Mouse (Mus musculus): ENCODE results near the gene Atp6ap1l. TPM values are rescaled to one million over a fixed set of nuclear protein-coding genes. Genes with fewer than 3 reads are reported as not detected.
"Not testable (repeated sequence)": the region's sequence is repeated elsewhere in the genome, so short reads cannot be mapped to it uniquely, and the experiment has no call there.

Gene Atp6ap1l
- polyA plus RNA-seq, 1 experiment from 2014 or later: 0.13 TPM

DNA sequence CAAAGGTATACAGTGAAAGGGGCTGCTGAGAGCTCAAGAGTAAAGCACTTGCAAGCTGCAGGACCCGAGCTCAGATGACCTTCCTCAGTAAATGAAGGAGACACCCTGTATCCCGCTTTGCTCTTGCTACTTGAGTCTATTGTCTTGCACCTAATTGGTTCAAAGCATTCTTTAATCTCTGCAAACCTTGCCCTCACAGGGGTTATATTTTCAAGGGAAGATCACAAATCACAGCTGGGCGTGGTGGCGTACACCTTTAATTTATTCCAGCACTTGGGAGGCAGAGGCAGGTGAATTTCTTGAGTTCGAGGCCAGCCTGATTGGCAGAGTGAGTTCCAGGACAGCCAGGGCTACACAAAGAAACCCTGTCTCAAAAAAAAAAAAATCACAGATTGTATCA, 20.0 kb upstream of the Atp6ap1l start:
- H3K4me3 ChIP-seq (ENCODE audit: low read depth, low read length): no peak overlapping the region
- no peak overlapping the region for H3K9ac ChIP-seq (ENCODE audit: low read depth, low read length)
- H3K4me2 ChIP-seq (ENCODE audit: low read depth, low read length): no peak overlapping the region
- ATAC-seq (ENCODE audit: low read depth): no peak
- WGBS (ENCODE audit: insufficient replicate concordance): 74% methylated on average over 5 of the region's 5 CpGs
- no peaks in the 10 kb centered on the region for H3K9me3 ChIP-seq (replicated peaks; ENCODE audit: control insufficient read depth, low read length)
- H3K4me1 ChIP-seq (ENCODE audit: control insufficient read depth, low read depth, low read length): peaks cover 14% of the 10 kb centered on the region
- H3K27ac ChIP-seq (ENCODE audit: low read length): no peak overlapping the region
- H3K27me3 ChIP-seq (ENCODE audit: control insufficient read depth, insufficient read depth, low read depth, low read length): no peaks in the 10 kb centered on the region
- H3K36me3 ChIP-seq (ENCODE audit: control insufficient read depth, insufficient read depth): peaks cover 19% of the 10 kb centered on the region

DNA sequence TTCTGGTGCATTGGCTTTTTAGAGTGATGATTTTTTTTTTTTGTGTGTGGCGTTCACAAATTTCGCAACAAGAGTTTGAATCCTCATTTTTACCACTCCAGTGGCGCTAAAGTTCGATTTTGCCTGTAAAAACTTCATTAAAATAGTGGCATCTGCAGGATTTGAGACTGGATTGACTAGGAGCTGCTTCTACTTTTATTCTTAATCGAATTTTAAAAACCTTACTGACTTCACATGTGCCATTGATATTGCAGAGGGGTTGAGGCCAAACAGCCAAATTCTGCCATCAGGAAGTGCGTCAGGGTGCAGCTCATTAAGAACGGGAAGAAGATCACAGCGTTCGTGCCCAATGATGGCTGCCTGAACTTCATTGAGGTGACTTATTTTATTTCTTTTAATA, 18.9 kb upstream of the Atp6ap1l start:
- Histone ChIP-seq H3K36me3 (ENCODE audit: control insufficient read depth, insufficient read depth) (peaks cover 19% of the 10 kb centered on the region), H3K9ac (ENCODE audit: low read depth, low read length) (peak overlapping the region; percentile 95), H3K9me3 (replicated peaks; ENCODE audit: control insufficient read depth, low read length) (no peaks in the 10 kb centered on the region), H3K27ac (ENCODE audit: low read length) (peak overlapping the region; percentile 85), H3K4me2 (ENCODE audit: low read depth, low read length) (peak overlapping the region; percentile 75), H3K27me3 (ENCODE audit: control insufficient read depth, insufficient read depth, low read depth, low read length) (no peaks in the 10 kb centered on the region), H3K4me1 (ENCODE audit: control insufficient read depth, low read depth, low read length) (peaks cover 14% of the 10 kb centered on the region), H3K4me3 (ENCODE audit: low read depth, low read length) (peak overlapping the region; percentile 97)
- WGBS (ENCODE audit: insufficient replicate concordance): 16% methylated on average over 9 of the region's 9 CpGs
- no peak for ATAC-seq (ENCODE audit: low read depth)

DNA sequence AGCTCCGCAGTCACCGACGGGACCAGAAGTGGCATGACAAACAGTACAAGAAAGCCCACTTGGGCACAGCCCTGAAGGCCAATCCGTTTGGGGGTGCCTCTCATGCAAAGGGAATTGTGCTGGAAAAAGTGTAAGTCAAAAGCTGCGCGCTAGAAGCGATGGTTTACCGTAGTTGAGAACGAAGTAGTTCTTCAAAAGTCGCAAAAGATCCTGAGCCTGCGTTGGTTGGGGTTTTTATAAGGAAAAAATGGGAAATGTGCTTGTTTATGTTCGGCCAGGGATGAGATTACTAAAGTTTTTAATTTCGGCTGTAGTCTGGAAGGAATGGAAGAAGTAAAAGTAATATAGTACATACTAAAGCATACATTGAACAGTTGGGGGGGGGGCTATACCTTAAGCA, 18.5 kb upstream of the Atp6ap1l start:
- not testable (repeated sequence) for H3K9me3 ChIP-seq (replicated peaks; ENCODE audit: control insufficient read depth, low read length); ATAC-seq (ENCODE audit: low read depth); H3K27me3 ChIP-seq (ENCODE audit: control insufficient read depth, insufficient read depth, low read depth, low read length)
- peak overlapping the region; percentile 75 for H3K4me2 ChIP-seq (ENCODE audit: low read depth, low read length)
- H3K36me3 ChIP-seq (ENCODE audit: control insufficient read depth, insufficient read depth): peaks cover 19% of the 10 kb centered on the region
- H3K4me3 ChIP-seq (ENCODE audit: low read depth, low read length): peak overlapping the region; percentile 97
- H3K4me1 ChIP-seq (ENCODE audit: control insufficient read depth, low read depth, low read length): peaks cover 14% of the 10 kb centered on the region
- H3K9ac ChIP-seq (ENCODE audit: low read depth, low read length): peak overlapping the region; percentile 95
- peak overlapping the region; percentile 85 for H3K27ac ChIP-seq (ENCODE audit: low read length)
- WGBS (ENCODE audit: insufficient replicate concordance): under 1% methylated on average over 13 of the region's 13 CpGs

DNA sequence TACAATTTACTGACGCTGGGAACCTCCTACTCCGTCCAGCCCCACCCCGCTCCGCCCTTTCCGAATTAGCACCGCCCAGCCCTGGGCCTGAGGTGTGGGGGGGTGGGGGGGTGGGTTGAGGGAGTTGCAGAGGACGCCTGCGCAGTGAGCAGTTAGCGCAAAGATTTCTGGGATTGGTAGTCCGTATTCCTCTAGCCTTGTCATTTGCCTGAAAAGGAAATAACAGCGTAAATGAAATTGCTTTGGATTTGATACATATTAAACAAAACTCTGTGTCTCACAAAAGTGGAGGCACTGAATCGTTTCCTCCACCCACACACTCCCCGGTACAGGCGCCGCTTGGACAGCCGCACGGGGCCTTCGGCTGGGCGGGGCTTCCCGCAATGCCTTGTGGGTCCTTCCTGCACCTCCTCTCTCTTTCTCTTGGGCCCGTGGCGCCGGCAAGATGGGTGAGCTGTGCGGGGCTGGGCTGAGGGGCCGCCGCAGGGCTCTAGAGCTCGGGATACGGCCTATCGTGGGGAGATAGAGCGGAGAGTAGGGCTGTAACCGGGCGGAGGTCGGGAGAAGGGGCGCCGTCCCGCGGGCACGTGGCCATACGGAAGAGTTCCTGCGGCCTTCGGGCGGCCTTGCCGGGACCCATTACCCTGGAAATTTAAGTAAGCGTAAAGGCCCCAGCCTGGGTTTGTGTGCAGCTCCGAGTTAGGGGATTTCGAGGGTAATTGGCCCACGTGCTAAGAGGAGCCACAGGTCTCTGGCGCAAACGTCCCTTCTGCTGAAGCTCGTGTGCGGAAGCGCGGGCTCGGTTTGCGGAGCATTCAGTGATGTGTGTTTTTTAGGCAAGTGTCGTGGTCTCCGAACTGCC, 17.8 kb upstream of the Atp6ap1l start, which contains the start of gene Rps23:
TSS of gene Rps23 (plus strand) at position 208 of the 862 bp plus-strand sequence.
- under 1% methylated on average over 57 of the region's 57 CpGs for WGBS (ENCODE audit: insufficient replicate concordance)
- Histone ChIP-seq H3K4me2 (ENCODE audit: low read depth, low read length) (peak within 1 kb of the TSS; percentile 75), H3K36me3 (ENCODE audit: control insufficient read depth, insufficient read depth) (peaks cover 19% of the 10 kb centered on the region), H3K4me3 (ENCODE audit: low read depth, low read length) (peak within 1 kb of the TSS; percentile 97), H3K9ac (ENCODE audit: low read depth, low read length) (peak within 1 kb of the TSS; percentile 95), H3K27ac (ENCODE audit: low read length) (peak within 1 kb of the TSS; percentile 85), H3K4me1 (ENCODE audit: control insufficient read depth, low read depth, low read length) (peaks cover 14% of the 10 kb centered on the region), H3K27me3 (ENCODE audit: control insufficient read depth, insufficient read depth, low read depth, low read length) (no peaks in the 10 kb centered on the region), H3K9me3 (replicated peaks; ENCODE audit: control insufficient read depth, low read length) (no peaks in the 10 kb centered on the region)
- ATAC-seq (ENCODE audit: low read depth): peak; percentile 97

DNA sequence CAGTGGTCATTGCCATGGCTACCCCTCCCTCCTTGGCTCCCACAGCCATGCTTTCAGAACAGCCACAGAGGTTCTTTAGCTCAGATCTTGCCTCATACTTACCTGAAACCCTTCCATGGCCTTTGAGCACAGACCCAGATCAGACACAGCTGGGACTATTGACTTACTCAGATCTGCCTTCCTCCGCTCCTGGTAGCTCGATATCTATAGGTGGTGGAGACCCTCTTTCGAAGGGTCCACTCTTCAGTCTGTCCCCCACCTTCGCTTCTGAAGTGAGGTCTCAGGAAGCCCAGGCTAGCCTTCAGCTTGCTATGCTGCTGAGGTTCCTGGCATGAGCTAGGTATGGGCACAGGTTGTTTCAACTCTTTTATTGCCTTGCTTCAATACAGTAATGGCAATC, 9.6 kb upstream of the Atp6ap1l start:
- H3K9me3 ChIP-seq (replicated peaks; ENCODE audit: control insufficient read depth, low read length): no peaks in the 10 kb centered on the region
- H3K4me3 ChIP-seq (ENCODE audit: low read depth, low read length): no peak overlapping the region
- H3K27ac ChIP-seq (ENCODE audit: low read length): no peak overlapping the region
- ATAC-seq (ENCODE audit: low read depth): no peak
- WGBS (ENCODE audit: insufficient replicate concordance): 86% methylated on average over 4 of the region's 4 CpGs
- H3K36me3 ChIP-seq (ENCODE audit: control insufficient read depth, insufficient read depth): no peaks in the 10 kb centered on the region
- H3K4me2 ChIP-seq (ENCODE audit: low read depth, low read length): no peak overlapping the region
- H3K9ac ChIP-seq (ENCODE audit: low read depth, low read length): no peak overlapping the region
- no peaks in the 10 kb centered on the region for H3K4me1 ChIP-seq (ENCODE audit: control insufficient read depth, low read depth, low read length)
- H3K27me3 ChIP-seq (ENCODE audit: control insufficient read depth, insufficient read depth, low read depth, low read length): no peaks in the 10 kb centered on the region

DNA sequence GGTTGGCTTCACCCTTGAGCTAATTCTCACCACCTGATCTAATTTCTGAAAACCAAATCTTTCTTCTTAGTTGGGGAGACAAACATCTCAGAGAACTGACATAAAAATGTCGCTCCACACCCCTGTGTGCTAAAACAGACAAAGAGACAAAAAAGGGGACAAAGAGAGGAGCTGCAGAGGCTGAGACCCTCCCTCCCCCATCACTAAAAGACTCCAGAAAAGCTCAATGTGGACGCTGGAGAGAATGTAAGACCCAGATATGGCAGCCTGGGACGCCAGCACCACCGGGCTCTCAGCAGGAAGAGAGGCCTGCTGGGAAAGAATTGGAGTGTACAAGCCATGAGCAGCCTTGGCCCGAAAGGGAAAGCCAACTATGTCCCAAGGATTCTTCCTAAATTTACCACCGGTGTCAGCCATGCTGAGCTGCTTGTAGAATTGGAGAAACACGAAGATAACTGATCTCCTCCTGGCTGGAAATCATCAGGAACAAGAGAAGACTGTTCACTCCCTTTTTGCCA, 8.6 kb upstream of the Atp6ap1l start:
- no peak for ATAC-seq (ENCODE audit: low read depth)
- Histone ChIP-seq H3K4me3 (ENCODE audit: low read depth, low read length) (no peak overlapping the region), H3K4me2 (ENCODE audit: low read depth, low read length) (no peak overlapping the region), H3K9ac (ENCODE audit: low read depth, low read length) (no peak overlapping the region), H3K9me3 (replicated peaks; ENCODE audit: control insufficient read depth, low read length) (no peaks in the 10 kb centered on the region), H3K4me1 (ENCODE audit: control insufficient read depth, low read depth, low read length) (no peaks in the 10 kb centered on the region), H3K36me3 (ENCODE audit: control insufficient read depth, insufficient read depth) (no peaks in the 10 kb centered on the region), H3K27ac (ENCODE audit: low read length) (no peak overlapping the region), H3K27me3 (ENCODE audit: control insufficient read depth, insufficient read depth, low read depth, low read length) (no peaks in the 10 kb centered on the region)
- WGBS (ENCODE audit: insufficient replicate concordance): 60% methylated on average over 7 of the region's 7 CpGs

DNA sequence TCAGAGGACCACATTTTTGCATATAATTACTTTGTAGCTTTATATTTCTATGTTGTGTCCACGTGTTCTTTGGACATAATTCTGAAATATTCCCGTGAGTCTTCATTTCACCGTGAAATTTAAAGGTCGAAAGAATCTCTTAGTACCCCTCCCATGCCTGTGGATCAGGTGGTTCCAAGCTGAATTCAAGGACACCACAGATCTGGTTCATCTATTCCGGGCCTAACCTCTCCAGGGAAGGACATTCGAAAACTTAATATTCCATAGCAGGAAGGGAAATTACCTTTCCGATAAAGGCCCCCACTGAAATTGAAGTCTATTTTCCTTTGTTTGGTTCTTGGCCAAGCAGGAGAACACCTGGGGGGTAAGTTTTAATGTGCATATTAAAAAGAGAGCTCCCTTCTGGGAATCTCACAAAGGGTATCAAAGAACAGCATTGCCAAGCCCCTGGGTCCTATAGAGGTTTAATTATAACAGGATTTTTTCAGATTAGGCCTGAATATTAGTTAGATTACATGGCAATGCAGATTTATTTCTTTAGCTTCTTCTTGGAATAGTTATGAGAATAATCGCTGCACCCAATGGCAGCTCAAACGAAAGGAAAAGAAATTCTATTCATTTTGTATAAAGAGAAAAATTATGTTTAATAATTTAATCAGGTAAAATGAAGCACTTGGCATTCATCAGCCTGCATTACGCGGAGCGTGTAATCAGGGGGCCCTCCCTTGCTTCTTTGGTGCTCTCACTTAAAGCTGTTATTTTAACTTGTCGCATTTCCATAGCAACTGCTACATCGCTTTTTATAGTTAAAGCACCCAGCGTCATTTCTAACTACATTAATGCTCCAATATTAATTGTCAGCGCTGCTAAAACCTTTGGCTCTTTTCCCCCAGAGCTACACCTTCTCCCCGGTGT, 7.9 kb upstream of the Atp6ap1l start:
- Histone ChIP-seq H3K4me3 (ENCODE audit: low read depth, low read length) (no peak overlapping the region), H3K36me3 (ENCODE audit: control insufficient read depth, insufficient read depth) (no peaks in the 10 kb centered on the region), H3K4me2 (ENCODE audit: low read depth, low read length) (no peak overlapping the region), H3K9me3 (replicated peaks; ENCODE audit: control insufficient read depth, low read length) (no peaks in the 10 kb centered on the region), H3K27me3 (ENCODE audit: control insufficient read depth, insufficient read depth, low read depth, low read length) (no peaks in the 10 kb centered on the region), H3K4me1 (ENCODE audit: control insufficient read depth, low read depth, low read length) (no peaks in the 10 kb centered on the region), H3K27ac (ENCODE audit: low read length) (no peak overlapping the region), H3K9ac (ENCODE audit: low read depth, low read length) (no peak overlapping the region)
- ATAC-seq (ENCODE audit: low read depth): no peak
- WGBS (ENCODE audit: insufficient replicate concordance): 77% methylated on average over 17 of the region's 17 CpGs

DNA sequence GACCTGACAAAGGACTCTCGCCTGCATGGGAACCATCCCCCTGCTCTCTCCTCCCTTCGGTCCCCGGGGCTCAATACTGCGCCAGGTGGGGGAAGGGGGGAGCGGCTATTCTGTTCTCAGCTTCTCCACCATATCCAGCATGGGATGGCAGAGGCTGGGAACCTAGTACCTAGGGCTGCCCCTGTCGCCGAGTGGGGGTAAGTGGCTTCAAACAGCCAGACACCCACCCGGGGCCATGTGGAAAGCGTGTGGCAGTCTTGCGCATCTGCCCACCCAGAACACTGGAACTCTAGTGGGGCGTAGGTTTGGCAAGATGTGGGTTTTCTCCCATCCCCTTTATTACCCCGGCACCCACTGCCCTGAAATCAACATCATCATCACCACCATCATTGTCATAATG, 2.2 kb upstream of the Atp6ap1l start:
- ATAC-seq (ENCODE audit: low read depth): no peak
- Histone ChIP-seq H3K27me3 (ENCODE audit: control insufficient read depth, insufficient read depth, low read depth, low read length) (no peaks in the 10 kb centered on the region), H3K27ac (ENCODE audit: low read length) (no peak overlapping the region), H3K36me3 (ENCODE audit: control insufficient read depth, insufficient read depth) (no peaks in the 10 kb centered on the region), H3K4me3 (ENCODE audit: low read depth, low read length) (no peak overlapping the region), H3K9ac (ENCODE audit: low read depth, low read length) (no peak overlapping the region), H3K4me1 (ENCODE audit: control insufficient read depth, low read depth, low read length) (no peaks in the 10 kb centered on the region), H3K9me3 (replicated peaks; ENCODE audit: control insufficient read depth, low read length) (no peaks in the 10 kb centered on the region), H3K4me2 (ENCODE audit: low read depth, low read length) (no peak overlapping the region)
- WGBS (ENCODE audit: insufficient replicate concordance): 72% methylated on average over 12 of the region's 12 CpGs
